Mouse (Mus musculus): Measurements from ENCODE around the gene BC003965. TPM values are rescaled to one million over a fixed set of nuclear protein-coding genes. Genes with fewer than 3 reads are reported as not detected.

The BC003965 gene
- polyA plus RNA-seq, 1 experiment from 2014 or later, result 31.4 TPM

Other genes starting within 250 kb of the BC003965 start
- 29.5 and 30.6 TPM in 2 replicates for gene Mapk8ip3, start 247.6 kb upstream of the BC003965 start, polyA plus RNA-seq (2015; fragmentation: Nextera tagmentation; extraction: Ambion mirVana)
- gene Jpt2, start 223.9 kb upstream of the BC003965 start, polyA plus RNA-seq (2015; fragmentation: Nextera tagmentation; extraction: Ambion mirVana), result 165 and 170 TPM in 2 replicates
- 6.0 and 6.2 TPM in 2 replicates for gene Cramp1l, start 168.8 kb upstream of the BC003965 start, polyA plus RNA-seq (2015; fragmentation: Nextera tagmentation; extraction: Ambion mirVana)
- 14.9 and 17.0 TPM in 2 replicates for gene Ift140, start 168.5 kb upstream of the BC003965 start, polyA plus RNA-seq (2015; fragmentation: Nextera tagmentation; extraction: Ambion mirVana)
- gene Tmem204, start 101.0 kb upstream of the BC003965 start, polyA plus RNA-seq (2015; fragmentation: Nextera tagmentation; extraction: Ambion mirVana), result 22.3 and 25.3 TPM in 2 replicates
- gene Telo2, start 68.6 kb upstream of the BC003965 start, polyA plus RNA-seq (2015; fragmentation: Nextera tagmentation; extraction: Ambion mirVana), result 39.1 and 41.6 TPM in 2 replicates
- gene Ptx4, start 63.8 kb upstream of the BC003965 start, polyA plus RNA-seq (2015; fragmentation: Nextera tagmentation; extraction: Ambion mirVana), result 6.1 and 6.6 TPM in 2 replicates
- 25.2 and 26.4 TPM in 2 replicates for gene Clcn7, start 51.2 kb upstream of the BC003965 start, polyA plus RNA-seq (2015; fragmentation: Nextera tagmentation; extraction: Ambion mirVana)
- gene Ccdc154, start 22.1 kb upstream of the BC003965 start, polyA plus RNA-seq (2015; fragmentation: Nextera tagmentation; extraction: Ambion mirVana), result 0.08 TPM in 1 of 2 replicates, not detected in the other
- gene Gm38655, start 9.1 kb upstream of the BC003965 start, polyA plus RNA-seq (2015; fragmentation: Nextera tagmentation; extraction: Ambion mirVana), result not detected in 2 replicates
- 9.1 and 9.9 TPM in 2 replicates for gene Unkl, start 3.8 kb downstream of the BC003965 start, polyA plus RNA-seq (2015; fragmentation: Nextera tagmentation; extraction: Ambion mirVana)
- 34.9 and 41.6 TPM in 2 replicates for gene Gnptg, start 55.6 kb downstream of the BC003965 start, polyA plus RNA-seq (2015; fragmentation: Nextera tagmentation; extraction: Ambion mirVana)
- 45.2 and 50.8 TPM in 2 replicates for gene Tsr3, start 55.6 kb downstream of the BC003965 start, polyA plus RNA-seq (2015; fragmentation: Nextera tagmentation; extraction: Ambion mirVana)
- gene Baiap3, start 71.8 kb downstream of the BC003965 start, polyA plus RNA-seq (2015; fragmentation: Nextera tagmentation; extraction: Ambion mirVana), result 0.46 and 0.61 TPM in 2 replicates
- gene Ube2i, start 90.1 kb downstream of the BC003965 start, polyA plus RNA-seq (2015; fragmentation: Nextera tagmentation; extraction: Ambion mirVana), result 513 and 522 TPM in 2 replicates
- gene Prss34, start 113.8 kb downstream of the BC003965 start, polyA plus RNA-seq (2015; fragmentation: Nextera tagmentation; extraction: Ambion mirVana), result 10.6 and 12.6 TPM in 2 replicates
- gene Prss28, start 124.1 kb downstream of the BC003965 start, polyA plus RNA-seq (2015; fragmentation: Nextera tagmentation; extraction: Ambion mirVana), result not detected in 2 replicates
- gene Prss29, start 134.1 kb downstream of the BC003965 start, polyA plus RNA-seq (2015; fragmentation: Nextera tagmentation; extraction: Ambion mirVana), result not detected in 2 replicates
- gene Tpsab1, start 161.0 kb downstream of the BC003965 start, polyA plus RNA-seq (2015; fragmentation: Nextera tagmentation; extraction: Ambion mirVana), result 5.0 and 5.3 TPM in 2 replicates
- gene Tpsb2, start 181.8 kb downstream of the BC003965 start, polyA plus RNA-seq (2015; fragmentation: Nextera tagmentation; extraction: Ambion mirVana), result 209 and 239 TPM in 2 replicates
- 14.4 and 16.6 TPM in 2 replicates for gene Tpsg1, start 184.7 kb downstream of the BC003965 start, polyA plus RNA-seq (2015; fragmentation: Nextera tagmentation; extraction: Ambion mirVana)
- gene Cacna1h, start 249.2 kb downstream of the BC003965 start, polyA plus RNA-seq (2015; fragmentation: Nextera tagmentation; extraction: Ambion mirVana), result 3.8 and 4.8 TPM in 2 replicates

Measured in limb, embryonic 15.5 days (tissue).